Mouse (Mus musculus) liver, adult 2 months (tissue): ENCODE measurements at regions not wholly inside any gene's neighbourhood (a gene's known extent, or its start where the extent isn't known, plus 50 kb on each side); places are given as distances from the start of the nearest gene placed in this dataset.

Source experiments
- DNase-seq: peaks from one replicate; pipeline ENCODE4 v3.0.0-alpha.2; 2011; ENCODE audit warnings: low read depth, low spot score; ENCODE audit errors: extremely low read depth
- H3K27ac ChIP-seq: fragments of 200-500 bp; replicated peaks from 2 replicates; pipeline ENCODE4 v1.5.1; 2012; ENCODE audit warnings: low read depth, mild to moderate bottlenecking, control low read depth, inconsistent platforms, low read length; ENCODE audit not compliant: insufficient read depth
- H3K27me3 ChIP-seq: fragments of 200-500 bp; 2 replicates; pipeline ENCODE4 v1.6.1; 2012; ENCODE audit warnings: mild to moderate bottlenecking, moderate library complexity, low read length, inconsistent platforms; ENCODE audit not compliant: control insufficient read depth, insufficient read depth
- H3K36me3 ChIP-seq: fragments of 200-500 bp; 2 replicates; pipeline ENCODE4 v1.6.1; 2012; ENCODE audit warnings: low read length, inconsistent platforms; ENCODE audit not compliant: control insufficient read depth, insufficient read depth
- H3K4me1 ChIP-seq: fragments of 200-500 bp; 2 replicates; pipeline ENCODE4 v1.6.1; 2011; ENCODE audit warnings: low read length; ENCODE audit not compliant: control insufficient read depth, insufficient read depth
- H3K4me3 ChIP-seq: fragments of 200-500 bp; 2 replicates; pipeline ENCODE4 v1.5.1; 2011; ENCODE audit warnings: low read depth, mild to moderate bottlenecking, control low read depth, low read length, moderate library complexity; ENCODE audit not compliant: insufficient read depth
- H3K79me2 ChIP-seq: fragments of 200-500 bp; 2 replicates; pipeline ENCODE4 v1.6.1; 2012; ENCODE audit warnings: inconsistent platforms, mild to moderate bottlenecking, low read length, moderate library complexity; ENCODE audit not compliant: control insufficient read depth, insufficient read depth
- H3K9ac ChIP-seq: fragments of 200-500 bp; 2 replicates; pipeline ENCODE4 v1.6.1; 2012; ENCODE audit warnings: low read depth, mild to moderate bottlenecking, control low read depth, inconsistent platforms, low read length
- CTCF ChIP-seq: fragments of 200-500 bp; IDR thresholded peaks from 2 replicates; pipeline ENCODE4 v1.5.1; 2011; ENCODE audit warnings: low read depth, low read length, control low read depth
- POLR2A ChIP-seq: fragments of 200-500 bp; IDR thresholded peaks from 2 replicates; pipeline ENCODE4 v1.6.1; 2011; ENCODE audit warnings: low read length, control low read depth; ENCODE audit not compliant: insufficient read depth; ENCODE audit errors: extremely low read depth
- WGBS: fragments of 180-500 bp; shearing (Covaris S2); methylation state at CpG from one replicate; pipeline ENCODE4 v1.1.7; 2018; 5-methylcytosine and 5-hydroxymethylcytosine counted together

GRCm38 (mm10) chr10:40998799-40999198 lies 73.3 kb downstream of the Gpr6 start:
- no peaks in the 10 kb centered on the region for H3K79me2 ChIP-seq
- no peak overlapping the region for H3K9ac ChIP-seq
- no peaks in the 10 kb centered on the region for H3K4me1 ChIP-seq
- no peak overlapping the region for H3K4me3 ChIP-seq
- no peak overlapping the region for H3K27ac ChIP-seq
- no peaks in the 10 kb centered on the region for H3K27me3 ChIP-seq
- H3K36me3 ChIP-seq = no peaks in the 10 kb centered on the region
- no peak for DNase-seq
- TF ChIP-seq POLR2A (no peak), CTCF (no peak)
- 84% methylated on average over 11 of the region's 11 CpGs for WGBS

GRCm38 (mm10) chr10:40998330-40998729 lies 73.8 kb downstream of the Gpr6 start:
- H3K9ac ChIP-seq = no peak overlapping the region
- WGBS = 71% methylated on average over 7 of the region's 7 CpGs
- DNase-seq = no peak

GRCm38 (mm10) chr10:40997606-40998005 lies 74.5 kb downstream of the Gpr6 start:
- no peak overlapping the region for H3K27ac ChIP-seq
- 50% methylated on average over 5 of the region's 5 CpGs for WGBS
- no peak for DNase-seq

More at GRCm38 (mm10) chr10:40998330-40998729, 73.8 kb downstream of the Gpr6 start:
- H3K27ac ChIP-seq = no peak overlapping the region
- H3K36me3 ChIP-seq = no peaks in the 10 kb centered on the region
- TF ChIP-seq CTCF (no peak), POLR2A (no peak)
- H3K79me2 ChIP-seq = no peaks in the 10 kb centered on the region
- H3K4me1 ChIP-seq = no peaks in the 10 kb centered on the region
- no peaks in the 10 kb centered on the region for H3K27me3 ChIP-seq
- no peak overlapping the region for H3K4me3 ChIP-seq

More at GRCm38 (mm10) chr10:40997606-40998005, 74.5 kb downstream of the Gpr6 start:
- Histone ChIP-seq H3K4me1 (no peaks in the 10 kb centered on the region), H3K79me2 (no peaks in the 10 kb centered on the region), H3K4me3 (no peak overlapping the region), H3K36me3 (no peaks in the 10 kb centered on the region), H3K9ac (no peak overlapping the region), H3K27me3 (no peaks in the 10 kb centered on the region)
- TF ChIP-seq POLR2A (no peak), CTCF (no peak)
